Mouse (Mus musculus): Measurements from ENCODE around the gene Tango6.
"Not testable (repeated sequence)": the region's sequence is repeated elsewhere in the genome, so short reads cannot be mapped to it uniquely, and the experiment has no call there.

The Tango6 gene

DNA sequence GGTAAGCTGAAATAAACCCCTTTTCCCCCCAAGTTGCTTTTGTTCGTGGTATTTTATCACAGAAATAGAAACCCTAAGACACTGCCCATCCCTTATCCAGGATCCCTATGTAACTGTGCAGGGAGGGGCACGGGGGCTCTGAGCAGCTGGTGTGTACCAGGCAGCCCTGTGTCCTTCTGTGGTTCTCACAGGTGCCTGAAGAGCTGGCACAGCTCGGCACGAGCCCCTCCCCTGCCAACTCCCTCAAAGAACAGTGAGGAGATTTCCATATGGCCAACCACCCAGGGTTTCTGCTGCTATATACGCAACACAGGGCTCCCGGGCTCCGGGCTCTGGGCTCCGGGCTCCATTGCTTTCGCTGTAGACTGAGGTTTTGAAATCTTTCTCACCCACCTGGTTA lies 182.5 kb downstream of the Tango6 start:
- in situ Hi-C loops (cut with MboI, MseI), result no loop called here

DNA sequence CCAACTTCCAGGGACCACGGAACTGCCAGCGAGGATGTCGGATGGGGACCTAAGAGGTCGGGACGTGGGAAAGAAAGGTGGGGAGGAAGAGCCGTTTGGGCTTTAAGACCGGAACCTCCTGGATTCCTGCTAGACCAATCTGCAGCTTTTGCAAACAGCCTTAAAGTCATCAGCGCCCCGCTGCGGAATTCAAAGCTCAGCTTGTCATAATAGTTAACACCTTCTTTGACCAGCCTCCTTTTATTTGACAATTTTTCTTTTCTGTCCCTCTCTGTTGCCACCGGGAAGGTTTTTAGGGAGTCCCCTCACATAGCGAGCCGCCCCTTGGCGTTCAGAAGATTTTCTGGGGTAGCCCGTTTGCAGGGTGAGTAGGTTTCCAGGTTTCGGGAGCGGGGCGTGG lies 187.2 kb downstream of the Tango6 start, which contains the start of gene Has3:
Has3 (plus strand) TSS at position 192 of the 400 bp plus-strand sequence.
- in situ Hi-C loops (cut with MboI, MseI), result loop anchor here in 1 of 2 experiments (5.0 kb wide), 1 partner anchor 677 kb away; no protein-coding TSS in a partner anchor

DNA sequence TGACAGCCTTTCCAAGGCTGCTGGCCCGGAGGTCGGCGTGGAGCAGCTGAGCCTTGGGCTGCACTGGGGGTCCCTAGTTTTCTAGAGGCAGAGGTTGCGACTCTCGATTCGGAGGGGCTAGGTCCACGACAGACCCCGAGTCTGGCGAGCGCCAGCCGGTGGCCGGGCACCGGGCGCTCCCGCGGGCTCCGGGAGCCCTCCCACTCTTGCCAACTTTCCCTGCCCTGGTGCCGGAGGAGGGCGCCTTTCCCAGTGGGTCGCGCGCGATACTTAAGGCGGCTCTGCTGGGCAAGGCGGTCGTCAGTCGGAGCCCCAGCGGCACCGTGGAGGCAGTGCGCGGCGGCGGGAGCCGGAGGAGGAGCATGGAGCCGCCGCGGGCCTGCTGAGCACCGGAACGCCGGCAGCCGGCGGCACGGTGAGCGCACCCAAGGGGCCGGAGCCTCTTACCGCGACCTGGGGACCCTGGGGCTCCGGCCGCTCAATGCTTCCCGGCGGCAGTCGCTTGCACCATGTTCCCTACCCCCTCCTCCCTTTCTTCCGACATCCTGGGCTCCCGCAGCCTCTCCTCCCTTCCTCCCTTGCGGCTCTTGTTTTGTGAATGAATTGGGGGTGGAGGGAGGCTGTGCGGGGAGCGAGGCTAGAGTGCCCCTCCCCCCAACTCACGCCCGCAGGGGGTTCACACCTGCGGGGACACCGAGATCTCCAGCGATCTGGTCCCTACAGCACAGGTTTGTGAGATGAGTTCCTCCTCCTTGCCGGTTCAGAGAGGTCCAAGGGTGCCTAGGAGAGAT lies 187.9 kb downstream of the Tango6 start:
- in situ Hi-C loops (cut with MboI, MseI), result loop anchor here in 1 of 2 experiments (5.0 kb wide), 1 partner anchor 677 kb away; no protein-coding TSS in a partner anchor

DNA sequence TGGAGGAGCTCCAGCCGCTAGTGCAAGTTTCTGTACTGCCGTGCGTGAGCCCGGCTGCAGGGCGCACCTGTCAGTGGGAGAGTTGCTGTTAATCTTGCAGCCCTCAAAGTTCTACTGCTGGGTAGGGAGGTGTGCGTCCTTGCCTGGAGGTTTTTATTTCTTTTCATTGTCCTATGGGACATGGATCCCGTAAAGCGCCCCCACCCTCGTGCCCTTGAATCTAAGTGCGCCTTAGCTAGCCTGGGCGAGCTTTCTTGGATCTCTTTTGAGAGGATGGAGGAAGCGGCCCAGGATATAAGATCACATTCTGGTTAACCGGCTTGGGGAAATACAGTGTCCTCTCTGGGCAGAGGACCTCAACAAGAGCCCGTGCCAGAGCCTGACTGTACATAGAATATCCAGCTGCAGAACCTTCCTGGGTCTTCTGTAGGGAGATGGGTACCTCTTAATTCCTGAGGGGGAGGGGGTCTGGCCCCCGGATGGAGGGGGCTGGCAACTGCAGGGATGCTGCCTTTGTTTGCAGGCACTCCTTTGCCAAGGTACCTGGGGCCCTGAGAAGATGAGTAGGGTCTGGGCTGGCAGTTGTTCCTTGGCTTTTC lies 188.6 kb downstream of the Tango6 start:
- in situ Hi-C loops (cut with MboI, MseI), result loop anchor here in 1 of 2 experiments (5.0 kb wide), 1 partner anchor 676 kb away; no protein-coding TSS in a partner anchor

DNA sequence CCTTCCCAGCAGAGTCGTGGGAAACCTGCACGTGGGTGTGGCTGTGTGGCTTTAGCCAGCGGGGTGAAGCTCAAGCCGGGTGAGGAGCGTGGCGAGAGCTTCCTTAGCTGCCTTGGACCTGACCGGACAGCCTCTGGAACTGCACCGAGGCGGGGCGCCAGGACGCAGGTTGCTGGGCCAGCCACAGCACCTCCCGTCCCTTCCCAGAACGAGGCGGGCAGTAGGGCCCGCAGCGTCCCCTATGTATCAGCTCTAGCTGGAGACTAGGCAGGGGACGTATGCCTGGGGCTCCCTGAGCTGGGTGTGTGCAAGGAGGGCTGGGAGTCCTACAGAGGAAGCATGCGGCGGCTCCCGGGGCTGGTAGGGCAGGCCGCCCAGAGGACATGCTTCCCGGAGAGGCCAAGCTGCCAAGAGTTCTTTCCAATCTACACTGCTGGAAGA lies 189.1 kb downstream of the Tango6 start:
- in situ Hi-C loops (cut with MboI, MseI), result loop anchor here in 1 of 2 experiments (5.0 kb wide), 1 partner anchor 675 kb away; no protein-coding TSS in a partner anchor

GRCm38 (mm10) chr8:106872454-106873034 lies 189.7 kb downstream of the Tango6 start:
- in situ Hi-C loops (cut with MboI, MseI), result loop anchor here in 1 of 2 experiments (5.0 kb wide), 1 partner anchor 675 kb away; no protein-coding TSS in a partner anchor

DNA sequence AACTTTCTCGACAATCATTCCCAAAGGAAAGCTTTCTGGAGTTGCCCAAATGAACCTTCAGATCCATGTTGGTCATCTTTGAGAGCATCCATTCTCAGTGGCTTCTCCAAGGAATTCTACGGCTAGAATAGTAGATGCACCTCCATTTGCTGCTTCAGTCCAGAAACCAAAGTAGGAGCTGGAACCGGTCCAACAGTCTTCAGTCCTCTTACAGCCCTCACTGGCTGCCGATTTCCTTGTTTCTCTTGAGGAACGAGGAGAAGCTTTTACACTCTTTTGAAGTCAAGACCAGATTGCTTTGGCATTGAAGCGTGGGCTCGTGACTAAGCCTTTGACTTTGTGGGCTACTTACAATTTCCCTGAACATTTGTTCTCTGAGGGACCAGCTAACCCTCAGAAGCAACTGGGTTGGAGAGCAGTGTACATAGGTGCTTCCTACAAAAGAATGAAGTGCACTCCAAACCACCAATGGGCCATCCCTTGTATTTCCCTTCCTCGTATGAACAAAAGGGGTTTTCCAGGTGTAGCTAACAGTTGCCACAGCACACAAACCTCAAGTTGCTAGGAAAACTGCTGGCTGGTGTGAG lies 197.3 kb downstream of the Tango6 start:
- in situ Hi-C loops (cut with MboI, MseI), result no loop called here

DNA sequence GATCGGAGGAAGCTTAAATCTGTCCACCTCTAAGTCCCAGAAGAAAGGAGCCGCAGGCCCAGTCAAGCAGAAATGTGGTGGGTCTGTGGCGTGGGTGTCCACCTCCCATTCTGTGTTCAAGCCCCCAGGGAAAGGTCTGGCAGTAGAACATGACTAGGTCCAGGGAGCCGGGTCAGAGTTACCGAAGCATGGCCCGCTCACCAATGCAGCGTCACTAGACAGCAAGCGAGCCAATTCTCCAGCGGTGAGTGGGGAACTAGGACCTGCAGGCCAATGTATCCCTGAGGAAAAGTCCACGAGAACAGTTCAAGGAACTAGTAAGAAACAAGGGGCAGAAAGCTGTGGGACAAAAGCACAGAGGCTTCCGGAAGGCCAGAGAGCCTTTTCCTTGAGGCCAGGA lies 201.2 kb downstream of the Tango6 start:
- in situ Hi-C loops (cut with MboI, MseI), result not testable (repeated sequence)

GRCm38 (mm10) chr8:106884826-106885400 lies 202.0 kb downstream of the Tango6 start:
- in situ Hi-C loops (cut with MboI, MseI), result loop anchor here (5.0 kb wide), 2 partner anchors 78 to 188 kb away; no protein-coding TSS in a partner anchor

- in situ Hi-C loops (cut with MboI, MseI), result loop anchor here (5.0 kb wide), 2 partner anchors 80 to 190 kb away; no protein-coding TSS in a partner anchor
These were observed 204.7 kb downstream of the Tango6 start for GRCm38 (mm10) chr8:106887336-106888189.

DNA sequence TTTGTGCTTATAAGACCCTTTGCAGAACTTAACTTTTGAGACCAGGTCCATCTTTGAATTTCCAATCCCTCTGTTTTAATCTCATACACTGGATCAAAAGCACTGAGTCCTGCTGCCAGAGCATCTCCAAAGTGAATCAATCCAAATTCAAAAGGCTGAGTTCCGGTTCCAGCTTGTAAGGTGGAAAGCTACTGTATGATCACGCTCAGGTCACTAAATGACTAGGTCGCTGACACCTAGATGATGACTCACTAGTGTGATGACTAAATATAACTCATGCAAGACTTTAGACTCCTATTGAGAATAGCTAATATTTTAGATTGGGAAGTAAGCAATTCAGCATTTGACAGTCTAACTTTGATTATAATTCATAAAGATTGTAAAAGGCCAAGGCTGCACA lies 205.9 kb downstream of the Tango6 start:
- in situ Hi-C loops (cut with MboI, MseI), result loop anchor here (5.0 kb wide), 2 partner anchors 82 to 192 kb away; no protein-coding TSS in a partner anchor

GRCm38 (mm10) chr8:106892210-106892805 lies 209.4 kb downstream of the Tango6 start:
- in situ Hi-C loops (cut with MboI, MseI), result no loop called here

DNA sequence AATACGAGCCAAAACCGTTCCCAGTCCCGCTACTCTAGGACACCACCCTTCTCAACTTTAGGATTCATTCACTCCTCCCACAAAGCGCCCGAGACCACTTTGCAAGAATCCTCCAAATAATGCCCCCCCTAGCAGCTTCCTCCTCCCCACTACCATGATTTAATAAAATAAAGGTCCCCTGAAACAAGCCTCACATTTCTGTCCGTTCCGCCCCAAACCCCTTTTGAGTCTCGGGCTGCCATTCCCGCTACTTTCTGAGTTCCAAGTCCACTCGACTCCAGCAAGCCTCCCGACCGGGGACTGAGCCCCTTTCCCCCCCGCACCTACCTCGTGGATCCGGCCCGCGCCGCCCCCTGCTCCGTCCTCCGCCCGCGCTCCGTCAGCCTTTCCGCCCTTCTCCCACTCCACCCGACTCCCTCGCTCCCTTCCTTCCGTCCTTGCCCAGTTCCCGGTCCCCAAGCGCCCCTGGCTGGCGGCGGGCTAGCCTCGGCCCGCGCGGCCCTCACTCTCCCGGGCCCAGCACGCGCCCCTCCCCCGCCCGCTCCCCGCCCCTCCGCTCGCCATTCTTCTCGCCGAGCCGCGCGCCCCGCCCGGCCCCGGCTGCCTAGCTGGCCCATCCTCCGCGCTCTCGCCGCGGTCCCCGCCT lies 210.1 kb downstream of the Tango6 start:
- in situ Hi-C loops (cut with MboI, MseI), result no loop called here

- in situ Hi-C loops (cut with MboI, MseI), result no loop called here
These were observed 210.8 kb downstream of the Tango6 start, which contains the start of gene Utp4 for GRCm38 (mm10) chr8:106893481-106894156. Gene Utp4, plus strand, starts transcription at chr8:106893636.

GRCm38 (mm10) chr8:106899473-106899872 lies 216.6 kb downstream of the Tango6 start:
- in situ Hi-C loops (cut with MboI, MseI), result no loop called here
